Mouse (Mus musculus): ENCODE results near the gene Tff3.

Gene Tff3

GRCm38 (mm10) chr17:31129452-31129851 lies at the start of gene Tff3:
Gene Tff3 (minus strand): TSS chr17:31129646.
- DNase-seq (ENCODE audit: low spot score): no peak

- DNase-seq (ENCODE audit: low spot score): no peak
These were observed 46.9 kb upstream of the Tff3 start for GRCm38 (mm10) chr17:31176321-31176720.

- no peak for DNase-seq (ENCODE audit: low spot score)
These were observed 40.4 kb upstream of the Tff3 start for GRCm38 (mm10) chr17:31169796-31170195.

- DNase-seq (ENCODE audit: low spot score): no peak
These were observed 35.7 kb upstream of the Tff3 start, which contains the start of gene Tff1 for GRCm38 (mm10) chr17:31165127-31165526. Gene Tff1 (minus strand): TSS chr17:31165277.

GRCm38 (mm10) chr17:31163821-31164220 lies 34.4 kb upstream of the Tff3 start:
- DNase-seq (ENCODE audit: low spot score): no peak

GRCm38 (mm10) chr17:31162607-31163006 lies 33.2 kb upstream of the Tff3 start:
- no peak for DNase-seq (ENCODE audit: low spot score)

GRCm38 (mm10) chr17:31160291-31160690 lies 30.8 kb upstream of the Tff3 start:
- no peak for DNase-seq (ENCODE audit: low spot score)

GRCm38 (mm10) chr17:31157921-31158320 lies 28.5 kb upstream of the Tff3 start:
- DNase-seq (ENCODE audit: low spot score): no peak

GRCm38 (mm10) chr17:31153785-31154184 lies 24.3 kb upstream of the Tff3 start:
- no peak for DNase-seq (ENCODE audit: low spot score)

GRCm38 (mm10) chr17:31152966-31153499 lies 23.6 kb upstream of the Tff3 start:
- no peak for DNase-seq (ENCODE audit: low spot score)

- DNase-seq (ENCODE audit: low spot score): no peak
These were observed 23.1 kb upstream of the Tff3 start for GRCm38 (mm10) chr17:31152512-31152911.

- no peak for DNase-seq (ENCODE audit: low spot score)
These were observed 16.6 kb upstream of the Tff3 start for GRCm38 (mm10) chr17:31145998-31146397.

GRCm38 (mm10) chr17:31144040-31145037 lies 14.9 kb upstream of the Tff3 start, which contains the start of gene Tff2:
Gene Tff2 (minus strand): TSS chr17:31144282.
- DNase-seq (ENCODE audit: low spot score): peak; percentile 11

GRCm38 (mm10) chr17:31142116-31142515 lies 12.7 kb upstream of the Tff3 start:
- no peak for DNase-seq (ENCODE audit: low spot score)

- peak; percentile 66 for DNase-seq (ENCODE audit: low spot score)
These were observed 9.0 kb upstream of the Tff3 start for GRCm38 (mm10) chr17:31138398-31138797.

GRCm38 (mm10) chr17:31136821-31137220 lies 7.4 kb upstream of the Tff3 start:
- no peak for DNase-seq (ENCODE audit: low spot score)

- no peak for DNase-seq (ENCODE audit: low spot score)
These were observed 6.8 kb upstream of the Tff3 start for GRCm38 (mm10) chr17:31136291-31136690.

GRCm38 (mm10) chr17:31134913-31135312 lies 5.5 kb upstream of the Tff3 start:
- DNase-seq (ENCODE audit: low spot score): no peak

- no peak for DNase-seq (ENCODE audit: low spot score)
These were observed 4.3 kb upstream of the Tff3 start for GRCm38 (mm10) chr17:31133776-31134175.

GRCm38 (mm10) chr17:31131269-31131821 lies 1.9 kb upstream of the Tff3 start:
- DNase-seq (ENCODE audit: low spot score): no peak

GRCm38 (mm10) chr17:31128708-31129318 lies 633 bp downstream of the Tff3 start:
- no peak for DNase-seq (ENCODE audit: low spot score)

GRCm38 (mm10) chr17:31125548-31126266 lies 3.7 kb downstream of the Tff3 start:
- no peak for DNase-seq (ENCODE audit: low spot score)

Measured in urinary bladder, postnatal 14 days (tissue).